Mouse (Mus musculus) embryonic fibroblast, embryonic 13.5 days (primary cell): Measurements from ENCODE around the gene Mical1. TPM values are rescaled to one million over a fixed set of nuclear protein-coding genes. Genes with fewer than 3 reads are reported as not detected.

Experiments
- H3K27ac ChIP-seq: 2 replicates; pipeline ENCODE4 v1.5.1; 2012; ENCODE audit warnings: low read length, control low read depth, inconsistent platforms; ENCODE audit not compliant: insufficient read depth
- H3K4me1 ChIP-seq: 2 replicates; pipeline ENCODE4 v1.6.1; 2011; ENCODE audit warnings: low read length; ENCODE audit not compliant: control insufficient read depth, insufficient read depth
- H3K4me3 ChIP-seq: 2 replicates; pipeline ENCODE4 v1.5.1; 2011; ENCODE audit warnings: mild to moderate bottlenecking, control low read depth, low read length; ENCODE audit not compliant: insufficient read depth
- CTCF ChIP-seq: IDR thresholded peaks from 2 replicates; pipeline ENCODE4 v1.5.1; 2011; ENCODE audit warnings: mild to moderate bottlenecking, control low read depth, low read length, moderate library complexity, borderline replicate concordance; ENCODE audit not compliant: insufficient read depth
- POLR2A ChIP-seq: IDR thresholded peaks from 2 replicates; pipeline ENCODE4 v1.6.1; 2011; ENCODE audit warnings: low read depth, mild to moderate bottlenecking, control low read depth, low read length, moderate library complexity
- polyA plus RNA-seq: library from polyadenylated mRNA; stranded (reverse); fragments of >200 nt; gene quantifications from 2 replicates; pipeline ENCODE4 v1.2.4, GENCODE M21; 2011; ENCODE audit warnings: low read depth; ENCODE audit not compliant: missing spikeins, insufficient read length

Mical1 gene
- polyA plus RNA-seq, 1 experiment = 50.0 TPM

DNA sequence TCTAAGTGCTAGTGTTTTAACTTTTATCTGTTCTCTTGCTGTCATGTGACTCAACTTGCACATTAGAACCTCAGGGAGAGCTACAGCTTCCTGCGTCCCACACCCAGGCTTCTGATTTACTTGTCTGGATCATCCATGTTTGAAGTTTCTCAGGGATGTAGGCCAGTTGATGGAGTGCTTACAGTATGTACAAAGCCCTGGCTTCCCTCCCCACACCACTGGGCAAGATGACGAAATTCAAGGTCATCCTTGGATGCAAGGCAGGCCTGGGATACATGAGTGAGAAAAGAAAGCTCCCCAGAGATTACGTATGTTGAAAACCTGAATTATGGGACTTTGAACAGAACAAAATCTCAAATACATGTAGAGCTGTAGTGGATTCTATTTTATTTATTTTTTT, 23.3 kb upstream of the Mical1 start:
- Histone ChIP-seq H3K4me3 (no peak overlapping the region), H3K4me1 (0 out of 2 replicates have a peak, but pooled peaks cover 2% of the 10 kb centered on the region), H3K27ac (no peak overlapping the region)
- TF ChIP-seq CTCF = no peak
- no peak for TF ChIP-seq POLR2A

DNA sequence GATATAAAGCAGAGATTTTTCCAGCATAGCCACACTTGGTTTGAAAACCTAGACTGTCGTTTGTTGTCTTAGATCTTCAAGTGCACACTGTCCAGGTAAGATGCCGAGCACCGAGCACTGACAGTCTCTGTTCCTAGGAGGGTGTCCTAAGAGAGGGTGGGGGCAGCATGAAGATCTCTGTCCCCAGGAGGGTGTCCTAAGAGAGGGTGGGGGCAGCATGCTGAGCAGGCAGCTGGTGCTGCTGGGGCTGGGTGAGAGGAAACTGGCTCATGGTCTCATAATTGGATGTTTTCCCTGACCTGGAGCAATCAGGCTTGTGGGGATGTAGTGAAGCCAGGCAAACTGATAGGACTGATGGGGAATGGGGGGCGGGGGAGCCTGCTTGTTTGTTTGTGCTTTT, 16.1 kb upstream of the Mical1 start:
- no peaks in the 10 kb centered on the region for H3K4me1 ChIP-seq
- H3K4me3 ChIP-seq = no peak overlapping the region
- no peak overlapping the region for H3K27ac ChIP-seq
- no peak for TF ChIP-seq CTCF
- no peak for TF ChIP-seq POLR2A

GRCm38 (mm10) chr10:41460501-41460900, 15.6 kb upstream of the Mical1 start:
- TF ChIP-seq POLR2A (no peak), CTCF (no peak)
- Histone ChIP-seq H3K4me3 (no peak overlapping the region), H3K4me1 (no peaks in the 10 kb centered on the region), H3K27ac (no peak overlapping the region)

DNA sequence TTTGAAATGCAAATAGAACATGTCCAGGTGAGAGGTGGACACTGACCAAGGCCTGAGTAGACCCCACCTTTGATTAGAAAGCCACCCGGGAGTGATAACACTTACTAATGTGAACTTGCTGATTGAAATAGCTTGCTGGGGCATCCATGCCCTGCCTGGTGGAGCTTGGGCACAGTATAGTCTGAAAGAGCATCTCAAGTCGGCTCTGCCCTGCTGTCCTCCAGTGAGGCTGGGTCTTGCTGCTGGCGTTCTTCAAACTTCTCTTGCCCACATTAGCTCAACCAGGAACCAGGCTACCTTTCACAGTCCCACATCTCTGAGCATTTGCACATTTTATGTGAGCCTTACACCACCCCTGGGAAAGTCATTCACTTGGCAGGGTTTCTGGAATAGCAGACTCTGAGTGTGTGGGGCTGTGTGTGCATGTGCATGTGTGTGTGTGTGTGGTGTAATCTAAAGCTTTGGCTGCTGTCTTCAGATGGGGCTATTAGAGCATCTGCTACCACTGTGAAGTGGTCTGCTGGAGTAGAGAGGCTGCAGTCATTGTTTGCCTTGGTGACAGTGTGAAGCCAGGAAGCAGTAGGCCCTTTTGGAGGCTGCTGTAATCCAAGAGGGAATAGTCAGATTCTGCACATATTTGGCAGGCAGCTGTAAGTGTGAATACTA, 14.9 kb upstream of the Mical1 start:
- H3K4me3 ChIP-seq = no peak overlapping the region
- no peaks in the 10 kb centered on the region for H3K4me1 ChIP-seq
- H3K27ac ChIP-seq = no peak overlapping the region
- TF ChIP-seq CTCF (no peak), POLR2A (no peak)

DNA sequence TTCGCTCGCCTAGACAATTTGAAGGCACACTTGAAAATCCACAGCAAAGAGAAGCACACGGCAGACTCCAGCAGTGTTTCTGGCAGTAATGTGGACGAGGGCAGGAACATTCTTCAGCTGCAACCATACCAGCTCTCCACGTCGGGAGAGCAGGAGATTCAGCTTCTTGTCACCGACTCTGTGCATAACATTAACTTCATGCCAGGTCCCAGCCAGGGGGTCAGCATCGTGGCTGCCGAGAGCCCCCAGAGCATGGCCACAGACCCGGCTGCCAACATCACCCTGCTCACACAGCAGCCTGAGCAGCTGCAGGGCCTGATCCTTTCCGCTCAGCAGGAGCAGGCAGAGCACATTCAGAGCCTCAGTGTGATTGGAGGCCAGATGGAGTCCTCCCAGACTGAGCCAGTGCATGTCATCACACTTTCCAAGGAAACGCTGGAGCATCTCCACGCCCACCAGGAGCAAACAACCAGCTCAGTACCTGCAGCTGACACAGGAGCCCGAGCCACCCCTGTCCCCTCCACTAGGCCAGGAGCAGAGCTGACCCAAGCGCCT, 11.6 kb upstream of the Mical1 start:
- TF ChIP-seq POLR2A = no peak
- no peak for TF ChIP-seq CTCF
- H3K4me3 ChIP-seq = no peak overlapping the region
- no peak overlapping the region for H3K27ac ChIP-seq
- no peaks in the 10 kb centered on the region for H3K4me1 ChIP-seq

GRCm38 (mm10) chr10:41467325-41467724, 8.8 kb upstream of the Mical1 start:
- TF ChIP-seq CTCF = no peak
- no peak for TF ChIP-seq POLR2A
- no peak overlapping the region for H3K4me3 ChIP-seq
- H3K4me1 ChIP-seq = no peaks in the 10 kb centered on the region
- no peak overlapping the region for H3K27ac ChIP-seq

DNA sequence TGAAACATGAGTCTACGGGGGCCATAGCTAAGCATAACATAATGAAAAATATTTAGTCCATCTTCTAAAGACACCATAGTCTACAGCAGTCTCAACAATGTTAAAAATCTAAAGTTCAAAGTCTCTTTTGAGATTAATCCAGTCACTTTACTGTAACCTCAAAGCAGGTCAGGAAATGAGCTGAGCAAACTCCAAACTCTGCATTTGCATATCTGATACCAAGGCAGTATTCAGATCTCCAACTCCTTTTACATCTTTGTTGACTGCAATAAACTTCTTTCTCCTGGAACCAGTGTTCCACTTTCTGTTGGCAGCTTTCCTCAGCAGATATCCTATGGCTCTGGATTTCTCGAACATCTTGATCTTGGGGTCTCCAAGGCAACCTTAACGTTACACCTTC, 5.4 kb upstream of the Mical1 start:
- no peak for TF ChIP-seq CTCF
- TF ChIP-seq POLR2A = no peak
- H3K4me3 ChIP-seq = no peak overlapping the region
- no peak overlapping the region for H3K27ac ChIP-seq
- peaks cover 5% of the 10 kb centered on the region; the same call in 1 of the 2 replicates for H3K4me1 ChIP-seq

DNA sequence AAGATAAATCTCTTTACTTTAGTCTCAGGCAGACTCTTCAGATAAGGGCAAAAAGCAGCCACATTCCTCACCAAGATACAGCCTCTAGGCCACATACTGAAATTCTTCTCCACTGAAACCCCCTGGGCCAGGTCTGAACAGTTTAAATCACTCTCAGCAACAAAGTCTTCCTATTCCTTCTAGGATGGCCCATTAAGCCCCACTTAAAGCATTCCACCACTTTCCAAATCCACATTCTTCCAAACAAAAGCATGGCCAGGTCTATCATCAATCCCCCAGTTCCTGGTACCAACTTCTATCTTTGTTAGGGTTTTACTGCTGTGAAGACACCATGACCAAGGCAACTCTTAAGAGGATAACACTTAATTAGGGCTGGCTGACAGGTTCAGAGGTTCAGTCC, 3.6 kb upstream of the Mical1 start:
- no peak for TF ChIP-seq CTCF
- no peak for TF ChIP-seq POLR2A

DNA sequence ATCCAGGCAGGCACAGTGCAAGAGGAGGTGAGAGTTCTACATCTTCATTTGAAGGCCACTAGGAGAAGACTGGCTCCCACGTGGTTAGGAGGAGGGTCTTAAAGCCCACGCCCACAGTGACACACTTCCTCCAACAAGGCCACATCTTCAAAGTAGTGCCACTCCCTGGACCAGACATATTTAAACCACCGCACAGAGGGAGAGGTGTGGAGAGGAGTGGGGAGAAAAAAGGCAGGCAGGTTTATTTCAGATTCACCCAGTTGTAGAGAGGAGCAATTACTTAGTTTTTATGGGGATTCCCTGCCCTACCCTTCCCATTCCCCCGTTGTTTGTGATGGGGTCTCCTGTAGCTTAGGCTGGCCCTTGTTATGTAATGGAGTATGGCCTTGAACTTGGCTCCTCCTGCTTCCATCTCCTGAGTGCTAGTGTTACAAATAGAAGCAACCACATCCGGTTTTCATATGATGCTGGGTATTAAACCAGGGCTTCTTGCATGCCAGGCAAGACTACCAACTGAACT, 3.1 kb upstream of the Mical1 start:
- no peak overlapping the region for H3K4me3 ChIP-seq
- peaks cover 7% of the 10 kb centered on the region for H3K4me1 ChIP-seq
- TF ChIP-seq CTCF = no peak
- no peak for TF ChIP-seq POLR2A
- no peak overlapping the region for H3K27ac ChIP-seq

More for the DNA sequence above, 3.6 kb upstream of the Mical1 start:
- peaks cover 5% of the 10 kb centered on the region; the same call in 1 of the 2 replicates for H3K4me1 ChIP-seq
- H3K4me3 ChIP-seq = no peak overlapping the region
- no peak overlapping the region for H3K27ac ChIP-seq

GRCm38 (mm10) chr10:41473782-41474468, 2.2 kb upstream of the Mical1 start:
- TF ChIP-seq POLR2A (no peak), CTCF (no peak)
- Histone ChIP-seq H3K4me3 (no peak overlapping the region), H3K27ac (peak overlapping the region; percentile 42; the same call in 1 of the 2 replicates), H3K4me1 (peaks cover 7% of the 10 kb centered on the region)
